Mouse (Mus musculus): ENCODE measurements around the gene Trp53tg5.
A peak's percentile ranks its signal among the peaks of the same experiment; 100 is the strongest.

- peak; percentile 99 for TF ChIP-seq CTCF (conservative IDR thresholded peaks at IDR 0.05; ENCODE audit: low read length)
- TF ChIP-seq POU5F1 (IDR thresholded peaks at IDR 0.05; ENCODE audit: borderline replicate concordance, low read length), result no peak
- no peak for TF ChIP-seq NANOG (IDR thresholded peaks at IDR 0.05; ENCODE audit: borderline replicate concordance, low read length)
These were observed 44.1 kb upstream of the Trp53tg5 start for GRCm38 (mm10) chr2:164517485-164518221.

Measured in E14TG2a.4 (cell line).